Mouse (Mus musculus): Measurements from ENCODE around the gene Slc38a1. TPM values are rescaled to one million over a fixed set of nuclear protein-coding genes. Genes with fewer than 3 reads are reported as not detected.

The Slc38a1 gene
- polyA plus RNA-seq, 1 experiment from 2014 or later, result 151 TPM

GRCm38 (mm10) chr15:96543181-96543828 lies 99.4 kb downstream of the Slc38a1 start:
- Histone ChIP-seq H3K4me1 (no peaks in the 10 kb centered on the region), H3K4me2 (replicated peaks) (peak overlapping the region; percentile 54), H3K36me3 (no peaks in the 10 kb centered on the region), H3K27ac (no peak overlapping the region), H3K9me3 (no peaks in the 10 kb centered on the region), H3K4me3 (peak overlapping the region; percentile 33), H3K9ac (peak overlapping the region; percentile 48), H3K27me3 (replicated peaks) (no peaks in the 10 kb centered on the region)
- WGBS, result 6% methylated on average over 24 of the region's 24 CpGs
- no peak for ATAC-seq (ENCODE audit: low FRiP score, low read depth)

GRCm38 (mm10) chr15:96542135-96542534 lies 100.6 kb downstream of the Slc38a1 start:
- no peak overlapping the region for H3K4me3 ChIP-seq
- no peaks in the 10 kb centered on the region for H3K4me1 ChIP-seq
- 75% methylated on average over 8 of the region's 8 CpGs for WGBS
- H3K36me3 ChIP-seq, result no peaks in the 10 kb centered on the region
- H3K27me3 ChIP-seq (replicated peaks), result no peaks in the 10 kb centered on the region
- H3K4me2 ChIP-seq (replicated peaks), result no peak overlapping the region
- ATAC-seq (ENCODE audit: low FRiP score, low read depth), result no peak
- no peak overlapping the region for H3K27ac ChIP-seq
- no peaks in the 10 kb centered on the region for H3K9me3 ChIP-seq
- H3K9ac ChIP-seq, result no peak overlapping the region

- Histone ChIP-seq H3K4me2 (replicated peaks) (no peak overlapping the region), H3K27me3 (replicated peaks) (no peaks in the 10 kb centered on the region), H3K4me1 (no peaks in the 10 kb centered on the region), H3K27ac (no peak overlapping the region), H3K9me3 (no peaks in the 10 kb centered on the region), H3K9ac (no peak overlapping the region), H3K4me3 (no peak overlapping the region), H3K36me3 (no peaks in the 10 kb centered on the region)
- ATAC-seq (ENCODE audit: low FRiP score, low read depth), result no peak
- WGBS, result 93% methylated on average over 11 of the region's 11 CpGs
Measured at GRCm38 (mm10) chr15:96537272-96537671, 105.4 kb downstream of the Slc38a1 start.

- Histone ChIP-seq H3K27me3 (replicated peaks) (no peaks in the 10 kb centered on the region), H3K4me2 (replicated peaks) (no peak overlapping the region), H3K9ac (no peak overlapping the region), H3K9me3 (no peaks in the 10 kb centered on the region), H3K27ac (no peak overlapping the region), H3K36me3 (no peaks in the 10 kb centered on the region), H3K4me1 (no peaks in the 10 kb centered on the region), H3K4me3 (no peak overlapping the region)
- ATAC-seq (ENCODE audit: low FRiP score, low read depth), result no peak
- 91% methylated on average over 7 of the region's 7 CpGs for WGBS
Measured at GRCm38 (mm10) chr15:96536412-96536811, 106.3 kb downstream of the Slc38a1 start.

GRCm38 (mm10) chr15:96527686-96528085 lies 115.0 kb downstream of the Slc38a1 start:
- Histone ChIP-seq H3K4me2 (replicated peaks) (no peak overlapping the region), H3K4me3 (no peak overlapping the region), H3K36me3 (no peaks in the 10 kb centered on the region), H3K27ac (no peak overlapping the region), H3K9me3 (no peaks in the 10 kb centered on the region), H3K27me3 (replicated peaks) (no peaks in the 10 kb centered on the region), H3K4me1 (peaks cover 3% of the 10 kb centered on the region; the same call in 1 of the 2 replicates), H3K9ac (no peak overlapping the region)
- no peak for ATAC-seq (ENCODE audit: low FRiP score, low read depth)
- 44% methylated on average over 6 of the region's 6 CpGs for WGBS

GRCm38 (mm10) chr15:96524239-96524738 lies 118.4 kb downstream of the Slc38a1 start:
- no peaks in the 10 kb centered on the region for H3K9me3 ChIP-seq
- no peaks in the 10 kb centered on the region for H3K36me3 ChIP-seq
- no peak overlapping the region for H3K27ac ChIP-seq
- H3K27me3 ChIP-seq (replicated peaks), result no peaks in the 10 kb centered on the region
- H3K4me3 ChIP-seq, result no peak overlapping the region
- ATAC-seq (ENCODE audit: low FRiP score, low read depth), result no peak
- H3K4me2 ChIP-seq (replicated peaks), result no peak overlapping the region
- WGBS, result 60% methylated on average over 9 of the region's 9 CpGs
- H3K4me1 ChIP-seq, result peaks cover 3% of the 10 kb centered on the region; the same call in 1 of the 2 replicates
- H3K9ac ChIP-seq, result no peak overlapping the region

Other genes starting within 250 kb of the Slc38a1 start
- gene Scaf11, start 182.1 kb downstream of the Slc38a1 start, polyA plus RNA-seq (2016; fragmentation: Nextera tagmentation; extraction: Ambion mirVana), result 73.9 and 80.1 TPM in 2 replicates
- gene Slc38a2, start 56.8 kb upstream of the Slc38a1 start, polyA plus RNA-seq (2016; fragmentation: Nextera tagmentation; extraction: Ambion mirVana), result 163 and 176 TPM in 2 replicates

Data from neural tube, embryonic 12.5 days (tissue).